Mouse (Mus musculus): Measurements from ENCODE around the gene Sec14l5.

- TF ChIP-seq MYOG (IDR thresholded peaks at IDR 0.05; ENCODE audit: control insufficient read depth in 1 of 3, insufficient read depth in 1 of 3, insufficient read length in 2 of 3, low read depth in 2 of 3) (no peak), MYOD1 (IDR thresholded peaks at IDR 0.05; ENCODE audit: control insufficient read depth in 1 of 3, insufficient read length in 2 of 3, low read depth in 2 of 3) (no peak), POLR2A (IDR thresholded peaks at IDR 0.05; ENCODE audit: insufficient read length, low read depth) (no peak), TCF3 (IDR thresholded peaks at IDR 0.05; ENCODE audit: insufficient read length, low read depth) (no peak), MAX (IDR thresholded peaks at IDR 0.05; ENCODE audit: low read depth) (no peak), POLR2AphosphoS2 (IDR thresholded peaks at IDR 0.05; ENCODE audit: insufficient read length, low read depth) (no peak), USF1 (IDR thresholded peaks at IDR 0.05; ENCODE audit: low read depth) (no peak), E2F4 (IDR thresholded peaks at IDR 0.05; ENCODE audit: insufficient read depth) (no peak), SRF (IDR thresholded peaks at IDR 0.05; ENCODE audit: control insufficient read depth, insufficient read length, low read depth) (no peak), CEBPB (IDR thresholded peaks at IDR 0.05; ENCODE audit: insufficient read depth, poor library complexity, severe bottlenecking) (no peak), TCF12 (IDR thresholded peaks at IDR 0.05; ENCODE audit: insufficient read depth, poor library complexity, severe bottlenecking) (no peak)
Observed at GRCm38 (mm10) chr16:5221403-5221802, 74.5 kb downstream of the Sec14l5 start.

Data from myocyte (in vitro differentiated cells).